Mouse (Mus musculus) cerebellum, adult 8-10 months (tissue): Measurements from ENCODE around the gene Psmb6.
"Not testable (repeated sequence)": the region's sequence is repeated elsewhere in the genome, so short reads cannot be mapped to it uniquely, and the experiment has no call there.

Experiments
- DNase-seq: peaks from one replicate; pipeline ENCODE4 v3.0.0; 2022

The Psmb6 gene

DNA sequence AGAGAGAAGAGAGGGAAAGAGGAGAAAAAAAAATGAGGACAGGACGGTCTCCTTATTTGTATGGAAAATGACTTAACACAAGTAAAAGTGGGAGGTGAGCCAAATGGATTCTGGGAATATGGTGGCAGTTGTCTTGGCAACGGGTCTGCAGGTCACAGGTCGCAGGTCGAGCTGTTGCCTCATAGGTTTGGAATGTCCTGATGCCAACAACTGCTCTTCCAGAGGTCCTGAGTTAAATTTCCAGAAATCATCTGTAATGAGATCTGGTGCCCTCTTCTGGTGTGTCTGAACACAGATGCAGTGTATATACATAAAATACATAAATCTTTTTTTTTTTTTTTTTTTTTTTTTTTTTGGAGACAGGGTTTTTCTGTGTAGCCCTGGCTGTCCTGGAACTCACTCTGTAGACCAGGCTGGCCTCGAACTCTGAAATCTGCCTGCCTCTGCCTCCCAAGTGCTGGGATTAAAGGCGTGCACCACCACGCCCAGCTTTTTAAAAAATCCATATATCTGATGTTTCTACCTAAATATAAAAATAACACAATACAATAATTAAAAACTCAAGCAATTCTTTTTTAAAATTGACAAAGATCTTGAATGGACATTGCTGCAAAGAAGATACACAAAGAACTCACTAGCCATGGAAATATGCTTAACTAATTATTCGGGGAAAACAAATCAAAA is 1.7 kb upstream of the Psmb6 start:
- DNase-seq = not testable (repeated sequence)

DNA sequence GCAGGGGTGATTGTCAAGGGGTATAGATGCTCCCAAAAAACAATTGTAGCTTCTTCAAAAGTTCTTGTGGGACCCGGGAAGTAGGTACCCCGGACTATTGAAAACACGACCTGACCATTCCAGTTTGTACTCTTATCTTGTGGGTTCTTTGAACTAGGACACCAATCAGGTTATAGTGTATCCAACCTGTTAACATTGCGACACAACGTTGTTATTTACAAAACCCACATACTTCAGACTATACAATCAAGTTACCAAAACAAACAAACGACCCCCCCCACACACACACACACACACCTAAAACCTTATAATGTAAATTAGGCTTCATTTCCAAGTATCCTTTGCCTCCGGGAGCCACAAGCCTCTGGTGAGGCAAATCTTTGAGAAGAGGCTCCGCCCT is 385 bp upstream of the Psmb6 start:
- no peak for DNase-seq

GRCm38 (mm10) chr11:70525726-70526125 is 559 bp downstream of the Psmb6 start:
- no peak for DNase-seq

DNA sequence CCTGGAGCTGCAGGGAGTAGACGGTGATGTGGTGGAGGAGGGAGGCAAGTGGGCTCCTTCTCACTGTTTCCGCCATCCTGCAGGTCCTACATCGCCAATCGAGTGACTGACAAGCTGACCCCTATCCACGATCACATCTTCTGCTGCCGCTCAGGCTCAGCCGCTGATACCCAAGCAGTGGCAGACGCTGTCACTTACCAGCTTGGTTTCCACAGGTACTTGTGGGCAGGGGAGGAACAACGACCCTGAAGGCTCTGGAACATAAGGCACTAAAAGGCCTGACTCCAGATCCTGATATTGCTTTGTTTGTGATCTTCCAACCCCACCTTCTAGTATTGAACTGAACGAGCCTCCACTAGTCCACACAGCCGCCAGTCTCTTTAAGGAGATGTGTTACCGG is 1.0 kb downstream of the Psmb6 start:
- DNase-seq = no peak

DNA sequence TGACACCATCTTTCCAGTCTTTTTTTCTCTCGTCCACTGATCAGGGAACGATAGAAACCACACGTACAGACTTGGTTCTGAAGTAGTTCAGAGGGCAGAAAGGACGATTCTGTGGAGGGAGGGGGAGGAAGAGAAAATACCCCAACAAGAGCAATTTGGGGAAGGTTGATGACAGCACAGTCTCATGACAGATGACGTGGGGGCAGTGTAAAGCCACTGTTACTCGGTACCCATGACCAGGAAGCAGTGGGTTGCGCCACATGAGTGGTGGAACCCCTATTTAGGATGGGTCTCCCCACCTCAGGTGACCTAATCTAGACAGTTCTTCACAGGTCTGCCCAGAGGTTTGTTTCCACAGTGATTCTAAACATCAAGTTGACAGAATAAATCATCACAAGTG is 3.4 kb downstream of the Psmb6 start:
- no peak for DNase-seq

- DNase-seq = not testable (repeated sequence)
Measured at GRCm38 (mm10) chr11:70531065-70531464, 5.9 kb downstream of the Psmb6 start.

DNA sequence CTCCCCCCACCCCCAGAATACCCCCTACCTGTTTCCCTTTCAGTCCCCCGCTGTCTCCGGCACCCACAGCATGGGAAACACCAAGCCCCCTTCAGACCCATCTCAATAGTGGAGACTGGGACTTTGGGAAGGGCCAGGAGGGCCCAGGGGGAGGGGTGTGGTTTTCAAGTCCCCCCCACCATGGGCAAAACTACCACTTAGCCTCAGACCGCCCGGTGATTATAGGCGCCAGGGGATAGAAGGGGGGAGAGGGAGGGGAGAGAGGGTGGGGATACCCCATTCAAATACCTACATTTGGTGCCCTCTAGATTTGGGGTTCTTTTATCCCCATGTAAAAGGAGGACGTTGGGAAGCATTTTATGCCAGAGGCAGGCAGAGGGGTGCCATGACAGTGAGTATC is 7.7 kb downstream of the Psmb6 start, which contains the start of gene Gm40193:
Gene Gm40193, minus strand, starts transcription at position 101 of the 400 bp plus-strand sequence.
- no peak for DNase-seq

- DNase-seq = no peak
Measured at GRCm38 (mm10) chr11:70539423-70539822, 14.3 kb downstream of the Psmb6 start.

GRCm38 (mm10) chr11:70539877-70540587 is 14.9 kb downstream of the Psmb6 start, which contains the start of gene Pld2:
TSS of gene Pld2 (plus strand) at chr11:70540064.
- DNase-seq = no peak

DNA sequence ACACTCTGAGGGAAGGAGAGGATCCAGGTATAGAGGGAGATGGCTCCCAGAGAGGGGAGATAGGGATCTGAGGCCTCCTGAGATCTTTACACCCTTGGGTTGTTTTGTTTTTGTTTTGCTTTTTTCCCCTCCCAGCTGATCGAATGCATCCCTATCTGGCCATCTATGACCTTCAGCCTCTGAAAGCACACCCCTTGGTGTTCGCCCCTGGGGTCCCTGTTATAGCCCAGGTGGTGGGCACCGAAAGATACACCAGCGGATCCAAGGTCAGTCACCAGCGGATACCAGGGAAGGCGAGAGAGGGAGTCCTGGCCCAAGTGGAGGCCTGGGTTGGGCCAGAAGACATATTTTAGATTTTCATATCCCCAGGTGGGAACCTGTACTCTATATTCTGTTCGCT is 15.8 kb downstream of the Psmb6 start:
- no peak for DNase-seq

DNA sequence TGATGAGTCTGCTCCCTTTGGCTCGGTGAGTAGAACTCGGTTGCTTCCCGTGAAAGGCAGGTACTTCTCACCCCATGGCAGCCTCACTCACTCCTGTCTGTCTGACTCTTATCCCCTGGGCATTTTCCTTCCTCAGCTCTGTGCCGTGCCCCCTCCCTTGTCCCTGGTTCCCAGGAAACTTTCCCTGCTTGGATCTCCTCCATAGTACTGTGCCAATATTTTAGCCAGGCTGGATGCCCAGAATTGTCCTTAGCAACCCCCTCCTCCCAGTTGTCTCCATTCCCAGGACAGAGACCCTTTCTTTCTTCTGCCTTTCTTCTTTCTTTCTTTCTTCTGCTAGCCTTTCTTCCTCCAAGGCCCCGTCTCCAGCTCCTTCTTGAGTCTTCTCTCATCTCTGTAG is 16.2 kb downstream of the Psmb6 start:
- DNase-seq = no peak

GRCm38 (mm10) chr11:70544496-70544895 is 19.3 kb downstream of the Psmb6 start:
- DNase-seq = no peak

- no peak for DNase-seq
Measured at GRCm38 (mm10) chr11:70551526-70551925, 26.4 kb downstream of the Psmb6 start.

- DNase-seq = no peak
Measured at GRCm38 (mm10) chr11:70553940-70554339, 28.8 kb downstream of the Psmb6 start.

DNA sequence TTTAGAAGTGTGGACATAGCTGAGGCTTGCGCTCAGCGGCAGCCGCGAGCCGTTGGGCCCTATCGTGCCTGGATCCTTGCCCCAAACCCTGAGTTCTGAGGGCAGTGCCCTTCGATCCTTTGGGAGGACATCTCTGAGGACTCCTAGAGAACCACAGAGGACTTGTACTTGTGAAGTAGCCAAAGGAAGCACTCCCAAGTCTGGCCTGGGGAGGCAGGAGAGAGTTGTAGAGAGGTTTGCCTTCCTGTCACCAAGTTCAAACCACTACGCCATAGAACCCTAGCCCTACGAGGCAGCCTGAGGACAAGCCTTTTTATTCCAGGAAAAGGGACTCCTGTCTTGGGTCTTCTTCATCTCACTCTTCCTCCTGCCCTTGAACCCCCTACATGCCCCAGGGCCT is 32.4 kb downstream of the Psmb6 start:
- no peak for DNase-seq

GRCm38 (mm10) chr11:70561937-70562286 is 36.7 kb downstream of the Psmb6 start:
- DNase-seq = no peak

DNA sequence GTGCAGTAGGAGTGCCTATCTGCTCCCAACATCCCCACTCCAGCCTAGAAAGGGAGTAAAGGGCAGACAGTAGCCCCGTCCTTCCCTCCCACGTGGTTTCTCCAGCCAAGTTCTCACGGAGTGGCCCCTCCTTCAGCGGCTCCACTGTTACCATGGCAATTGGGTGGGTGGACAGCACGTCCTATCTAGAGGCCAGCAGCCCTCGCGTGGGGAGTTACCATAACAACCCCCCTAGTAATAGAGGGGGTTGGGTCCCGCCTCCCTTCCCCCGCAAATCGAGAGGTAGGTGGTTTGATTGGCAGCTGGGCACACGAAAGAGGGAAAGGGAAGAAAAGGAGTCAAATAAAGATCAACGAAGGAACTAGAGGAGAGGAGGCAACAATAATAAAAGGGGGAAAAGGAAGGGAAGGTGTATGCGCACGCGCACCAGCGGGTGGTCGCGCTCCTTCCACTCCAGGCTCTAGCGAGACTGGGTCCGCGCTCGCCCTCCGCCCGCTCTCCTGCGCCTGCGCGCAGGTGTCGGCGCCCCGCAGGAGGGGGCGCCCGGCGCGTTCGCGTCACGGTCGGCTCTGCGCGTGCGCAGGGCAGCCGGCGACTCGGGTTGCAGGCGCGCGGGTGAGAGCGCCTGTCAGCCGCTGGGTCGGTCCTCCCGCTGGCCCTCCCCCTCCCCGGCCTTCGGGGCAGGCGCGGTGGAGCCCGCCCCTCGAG is 37.3 kb downstream of the Psmb6 start, which contains the start of gene Mink1:
Gene Mink1, plus strand, starts transcription at position 595 of the 708 bp plus-strand sequence.
- DNase-seq = peak; percentile 85

DNA sequence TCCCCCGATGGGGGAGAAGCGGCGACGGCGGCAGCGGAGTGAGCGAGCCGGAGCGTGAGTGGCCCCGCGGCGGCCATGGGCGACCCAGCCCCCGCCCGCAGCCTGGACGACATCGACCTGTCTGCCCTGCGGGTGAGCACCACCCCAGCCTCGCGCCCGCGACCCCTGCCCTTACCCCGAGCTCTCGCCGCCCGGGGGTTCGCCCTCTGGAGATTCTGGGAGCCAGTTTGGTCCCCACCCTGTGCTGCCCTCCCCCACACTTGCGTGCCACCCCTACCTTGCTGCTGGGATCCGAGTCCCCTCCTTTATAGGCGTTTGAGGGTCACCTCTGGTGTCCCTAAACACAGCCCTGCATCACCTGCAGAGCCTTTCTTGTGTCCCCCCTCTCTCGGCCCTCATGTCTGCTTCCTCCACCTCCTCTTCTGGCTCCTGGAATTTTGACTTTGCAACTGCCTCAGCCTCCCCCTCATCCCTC is 37.9 kb downstream of the Psmb6 start:
- no peak for DNase-seq

DNA sequence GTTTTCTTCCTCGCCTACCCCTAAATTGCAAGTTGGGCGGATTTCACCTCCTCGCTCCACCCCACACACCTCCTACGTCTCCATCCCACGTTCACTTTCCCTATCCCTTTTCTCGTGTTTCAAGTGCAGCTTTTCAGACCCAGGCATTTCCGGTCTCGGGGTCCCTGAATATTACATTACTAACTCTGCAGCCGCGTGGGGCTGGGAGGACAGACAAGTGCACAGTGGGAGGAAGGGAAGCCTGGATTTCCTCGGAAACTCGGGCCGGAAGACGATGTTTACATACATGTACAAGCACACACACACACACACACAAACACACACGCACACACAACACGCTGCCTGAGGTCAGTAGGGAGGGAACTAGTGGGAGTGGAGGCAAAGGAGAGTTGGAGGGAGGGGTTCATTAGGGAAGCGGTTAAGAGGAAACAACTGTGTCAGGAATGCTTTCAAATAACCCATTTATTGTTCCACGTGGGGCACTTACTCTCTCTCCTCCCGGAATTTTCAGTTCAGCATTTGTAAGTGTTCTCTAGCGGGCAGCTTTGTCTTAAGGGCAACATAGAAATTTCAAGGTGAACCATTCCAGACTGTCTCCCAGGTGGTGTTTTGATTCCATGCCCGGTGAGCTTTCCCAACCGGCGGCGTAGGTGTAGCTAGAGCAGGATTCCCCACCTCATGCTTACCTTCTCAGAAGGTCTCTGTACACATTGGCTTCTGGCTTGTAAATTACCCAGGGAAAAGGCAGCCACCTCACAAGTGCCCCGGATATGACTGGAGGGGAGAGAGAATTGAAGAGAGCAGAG is 38.5 kb downstream of the Psmb6 start:
- no peak for DNase-seq

DNA sequence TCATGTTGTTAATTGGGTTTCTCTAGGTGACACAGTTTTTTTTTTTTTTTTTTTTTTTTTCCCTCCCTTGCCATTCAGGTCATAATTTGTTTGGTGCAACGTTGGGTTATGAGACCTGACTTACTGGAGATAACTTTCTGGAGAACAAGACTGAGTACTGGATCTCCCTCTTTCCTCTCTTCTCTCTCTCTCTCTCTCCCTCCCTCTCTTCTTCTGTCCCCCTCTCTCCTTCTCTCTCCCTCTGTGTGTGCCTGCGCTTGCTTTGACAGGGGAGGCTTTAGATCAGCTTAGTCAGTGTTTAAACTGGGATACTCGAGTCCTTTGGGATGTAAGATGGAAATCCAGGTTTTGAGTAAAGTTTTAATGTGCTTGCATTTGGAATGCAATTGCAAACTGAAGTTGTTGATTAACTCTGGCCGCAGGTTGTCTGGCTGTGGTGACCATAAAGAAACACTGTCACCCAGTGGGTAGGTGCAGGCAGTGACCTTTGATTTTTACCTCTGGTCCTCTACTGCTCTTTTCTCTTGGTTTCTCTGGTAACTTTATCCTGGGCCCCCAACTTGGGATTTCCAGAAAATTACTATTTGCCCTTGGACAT is 39.2 kb downstream of the Psmb6 start:
- no peak for DNase-seq

GRCm38 (mm10) chr11:70566586-70566985 is 41.4 kb downstream of the Psmb6 start:
- DNase-seq = no peak

DNA sequence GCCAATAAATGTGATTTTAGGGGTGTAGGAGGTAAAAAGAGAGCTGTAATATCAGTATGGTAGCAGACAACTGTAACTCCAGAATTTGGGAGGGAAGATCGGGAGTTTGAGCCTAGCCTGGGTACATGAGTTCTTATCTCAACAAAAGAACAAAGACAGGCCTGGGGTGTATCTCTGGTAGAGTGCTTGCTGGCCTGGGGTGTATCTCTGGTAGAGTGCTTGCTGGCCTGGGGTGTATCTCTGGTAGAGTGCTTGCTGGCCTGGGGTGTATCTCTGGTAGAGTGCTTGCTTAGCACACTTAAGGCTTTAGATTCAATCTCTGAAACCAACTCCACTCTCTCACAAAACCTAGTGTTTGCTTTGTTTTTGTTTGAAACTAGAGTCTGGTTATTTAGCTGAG is 45.4 kb downstream of the Psmb6 start:
- not testable (repeated sequence) for DNase-seq
